Mouse (Mus musculus) kidney, postnatal 36 days (tissue): ENCODE measurements around the gene Npat.
A peak's percentile ranks its signal among the peaks of the same experiment; 100 is the strongest.

Experiments
- DNase-seq, 2 experiments: peaks; one replicate each; pipeline ENCODE4 v3.0.0; 2021 to 2022; ENCODE audit warnings: mixed read lengths in 2 of 2

The Npat gene

GRCm38 (mm10) chr9:53536558-53537320, at the start of gene Npat, which contains the start of gene Atm:
Gene Npat, plus strand, starts transcription at chr9:53537047.
Gene Atm, minus strand, starts transcription at chr9:53536740.
- DNase-seq = peak; percentile 99

- DNase-seq = no peak
Observed at GRCm38 (mm10) chr9:53508053-53508452, 28.8 kb upstream of the Npat start.

DNA sequence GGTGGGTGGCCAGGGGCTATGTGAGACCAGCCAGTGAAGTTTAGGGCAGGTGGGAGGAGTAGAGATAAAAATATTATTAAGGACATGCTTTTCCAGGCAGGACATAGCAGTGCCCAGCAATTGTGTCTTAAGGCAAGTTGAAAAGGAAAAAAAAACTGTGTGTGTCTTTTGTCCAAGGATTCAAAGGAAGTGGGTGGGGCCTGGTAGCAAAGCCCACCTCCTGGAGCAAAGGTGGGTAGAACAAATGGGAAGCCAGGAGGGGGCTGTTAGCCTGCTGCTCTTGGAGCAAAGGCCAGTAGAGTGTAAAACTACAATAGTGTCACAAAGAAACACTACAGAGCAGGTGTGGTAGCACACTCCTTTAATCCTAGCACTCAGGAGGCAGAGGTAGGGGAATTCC, 22.8 kb upstream of the Npat start:
- no peak for DNase-seq

DNA sequence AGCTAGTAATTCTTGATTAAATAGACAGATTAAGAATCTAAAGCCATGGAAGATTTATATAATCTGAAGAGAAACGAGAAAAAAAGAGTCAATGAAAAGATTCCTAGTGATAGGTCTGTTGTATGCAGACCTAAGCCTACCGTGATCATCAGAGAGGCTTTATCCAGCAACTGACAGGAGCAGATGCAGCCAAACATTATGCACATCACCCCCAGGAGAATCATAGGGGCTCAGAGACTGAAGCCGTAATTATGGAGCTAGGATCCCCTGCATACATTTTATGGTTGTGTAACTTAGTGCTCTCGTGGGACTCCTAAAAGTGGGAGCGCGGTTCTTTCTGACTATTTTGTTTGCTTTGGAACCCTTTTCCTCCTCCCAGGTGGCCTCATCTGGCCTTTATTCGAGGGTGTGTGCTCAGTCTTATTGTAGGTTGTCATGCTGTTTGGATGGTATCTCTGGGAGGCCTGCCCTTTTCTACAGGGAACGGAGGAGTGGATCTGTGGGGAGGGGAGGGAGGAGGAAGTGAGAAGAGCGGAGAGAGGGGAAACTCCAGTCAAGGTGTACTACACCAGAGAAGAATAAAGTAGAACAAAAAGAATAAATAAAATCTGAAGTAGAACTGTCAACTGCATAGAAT, 19.4 kb upstream of the Npat start:
- DNase-seq = no peak

GRCm38 (mm10) chr9:53535416-53536320, 1.2 kb upstream of the Npat start:
- DNase-seq = peak; percentile 37 to 57

DNA sequence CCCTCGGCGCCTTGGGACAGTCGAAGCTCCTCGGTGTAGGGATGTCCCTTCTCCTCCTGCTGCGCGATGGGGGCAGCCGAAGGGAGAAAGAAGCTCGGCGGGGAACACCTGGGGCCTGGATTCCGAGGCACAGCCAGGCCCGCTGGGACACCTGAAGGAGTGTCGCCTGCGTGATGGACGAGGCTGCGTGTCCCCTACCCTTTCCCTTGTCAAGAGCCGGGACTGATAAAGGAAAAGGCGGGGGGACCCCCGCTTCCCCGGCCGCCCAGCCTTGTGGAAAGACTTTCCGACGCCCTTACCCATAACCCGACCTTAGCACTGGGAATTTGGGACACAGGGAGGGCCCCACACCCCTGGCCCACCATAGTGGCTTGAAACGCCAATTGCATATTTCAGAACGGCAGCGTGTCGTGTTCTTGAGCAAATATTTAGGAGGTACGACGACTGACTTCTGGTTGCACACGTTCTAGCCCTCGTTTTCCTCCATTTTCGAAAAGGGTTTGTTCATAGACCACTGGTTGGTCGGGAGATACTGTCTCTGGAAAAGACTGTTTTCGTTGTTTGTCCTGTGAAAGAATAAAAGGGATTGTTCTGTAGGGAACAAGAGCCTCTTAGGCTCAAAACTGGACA, 604 bp downstream of the Npat start:
- peak; percentile 3 to 39 for DNase-seq

DNA sequence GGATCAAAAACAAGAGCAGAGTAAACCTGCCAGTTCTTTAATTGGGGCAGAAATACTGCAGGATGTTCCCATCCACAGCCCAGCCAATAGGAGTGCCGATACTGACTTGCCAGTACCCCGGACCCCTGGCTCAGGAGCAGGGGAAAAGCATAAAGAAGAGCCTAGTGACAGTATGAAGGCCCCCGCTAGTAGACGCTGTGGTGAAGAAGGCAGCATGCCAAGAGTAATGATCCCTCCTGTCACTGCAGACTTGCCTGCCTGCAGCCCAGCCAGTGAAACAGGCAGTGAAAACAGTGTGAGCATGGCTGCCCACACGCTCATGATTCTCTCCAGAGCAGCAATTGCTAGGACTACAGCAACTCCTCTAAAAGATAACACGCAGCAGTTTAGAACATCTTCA, 33.8 kb downstream of the Npat start:
- no peak for DNase-seq

GRCm38 (mm10) chr9:53572516-53573307, 35.9 kb downstream of the Npat start:
- no peak for DNase-seq

DNA sequence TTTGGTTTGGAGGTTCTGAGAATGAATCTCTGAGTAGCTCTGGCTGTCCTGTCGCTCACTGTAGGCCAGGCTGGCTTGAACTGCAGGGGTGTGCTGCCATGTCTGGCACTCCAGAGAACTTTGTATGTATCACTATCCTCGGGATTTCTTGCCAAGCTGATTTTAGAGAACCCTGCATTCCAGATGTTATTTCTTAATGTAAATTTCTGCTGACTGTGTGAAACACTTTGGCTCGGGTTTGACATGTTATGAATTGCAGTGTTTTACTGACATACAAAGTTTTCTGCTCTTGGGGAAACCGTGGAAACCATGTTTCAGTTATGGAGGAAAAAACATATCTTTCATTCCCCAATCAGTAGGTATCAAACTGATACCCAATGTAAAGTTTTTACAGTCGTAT, 38.9 kb downstream of the Npat start:
- DNase-seq = no peak

- no peak for DNase-seq
Observed at GRCm38 (mm10) chr9:53581870-53582269, 45.0 kb downstream of the Npat start.

- peak; percentile 78 to 91 for DNase-seq
Observed at GRCm38 (mm10) chr9:53594764-53595163, 57.9 kb downstream of the Npat start.

DNA sequence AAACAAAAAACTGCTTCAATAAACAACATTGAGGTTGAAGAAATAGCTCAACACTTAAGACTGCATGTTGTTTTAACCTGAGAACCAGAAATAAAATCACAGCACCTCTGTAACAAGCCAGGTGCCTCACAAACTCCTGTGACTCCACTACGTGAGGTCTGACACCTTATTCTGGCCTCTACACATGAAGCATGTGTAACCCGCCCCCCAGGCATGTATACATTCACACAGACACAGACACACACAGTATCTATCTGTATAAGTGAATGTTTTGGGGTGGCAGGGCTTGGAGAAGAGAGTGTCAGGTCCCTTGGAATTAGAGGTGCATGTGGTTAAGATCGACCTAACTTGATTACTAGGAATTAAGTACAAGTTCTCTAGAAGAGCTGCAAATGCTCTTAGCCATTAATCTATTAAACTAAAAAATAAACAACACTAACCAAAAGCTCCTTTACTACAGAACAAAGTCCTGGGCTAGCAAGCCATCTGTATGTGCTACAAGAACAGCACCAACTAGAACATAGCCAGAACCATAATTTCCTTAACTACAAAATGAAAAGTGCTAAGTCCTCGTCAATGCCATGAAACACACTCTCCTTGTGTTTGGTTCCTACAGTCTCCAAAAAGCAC, 60.2 kb downstream of the Npat start:
- no peak for DNase-seq

- DNase-seq = peak; percentile 68 to 71
Observed at GRCm38 (mm10) chr9:53598631-53599030, 61.8 kb downstream of the Npat start.

GRCm38 (mm10) chr9:53601541-53601940, 64.7 kb downstream of the Npat start:
- DNase-seq = peak in 1 of 2 experiments; percentile 51

GRCm38 (mm10) chr9:53603384-53603783, 66.5 kb downstream of the Npat start:
- DNase-seq = peak in 1 of 2 experiments; percentile 42

- no peak for DNase-seq
Observed at GRCm38 (mm10) chr9:53603849-53604248, 67.0 kb downstream of the Npat start.

DNA sequence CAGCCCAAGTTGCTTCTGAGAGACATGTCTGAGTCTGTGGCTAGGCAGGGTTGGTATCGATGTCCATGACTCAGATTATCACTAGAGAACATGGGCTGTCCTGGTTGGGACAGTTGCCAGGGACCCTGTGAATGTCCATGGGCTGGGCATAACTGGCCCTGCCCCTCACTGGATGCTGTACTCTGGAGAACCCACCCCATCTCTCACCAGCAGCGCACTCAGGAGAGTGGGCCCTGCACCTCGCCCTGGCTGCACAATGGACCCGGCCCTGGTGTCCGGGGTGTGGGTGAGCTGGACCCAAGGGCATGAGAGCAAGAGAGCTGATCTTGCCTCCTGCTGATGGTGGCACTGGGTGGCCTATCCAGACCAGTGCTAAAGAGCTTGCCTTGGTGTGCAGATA, 68.1 kb downstream of the Npat start:
- peak in 1 of 2 experiments; percentile 26 for DNase-seq

DNA sequence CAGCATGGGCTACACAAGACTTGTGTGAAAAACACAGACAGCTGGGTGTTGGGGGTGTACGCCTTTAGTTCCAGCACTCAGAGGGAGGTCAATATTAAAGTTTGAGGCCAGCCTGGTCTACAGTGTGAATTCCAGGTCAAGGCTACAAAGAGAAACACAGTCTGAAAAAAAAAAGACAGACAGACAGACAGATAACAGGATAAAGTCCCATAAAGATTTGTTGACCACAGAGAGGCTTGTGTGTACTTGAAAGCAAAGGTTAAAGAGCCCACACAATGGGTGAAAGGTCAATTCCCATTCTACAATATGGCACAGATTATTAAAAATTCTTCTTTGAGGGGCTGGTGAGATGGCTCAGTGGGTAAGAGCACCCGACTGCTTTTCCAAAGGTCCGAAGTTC, 70.3 kb downstream of the Npat start:
- no peak for DNase-seq

DNA sequence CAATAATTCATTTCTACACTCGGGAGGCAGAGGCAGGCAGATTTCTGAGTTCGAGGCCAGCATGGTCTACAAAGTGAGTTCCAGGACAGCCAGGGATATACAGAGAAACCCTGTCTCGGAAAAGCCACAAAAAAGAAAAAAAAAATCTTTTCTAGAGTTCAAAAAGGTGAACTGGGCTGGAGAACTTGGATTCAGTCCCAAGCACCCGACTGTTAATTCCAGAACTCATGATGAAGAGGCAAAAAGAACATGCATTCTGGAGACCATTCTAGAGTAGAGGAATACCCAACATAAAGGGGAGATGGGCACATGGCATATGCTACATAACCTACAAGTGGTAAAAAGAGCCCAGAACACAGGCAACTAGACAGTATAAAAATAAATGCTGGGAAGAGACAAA, 71.0 kb downstream of the Npat start:
- DNase-seq = peak in 1 of 2 experiments; percentile 42

- DNase-seq = peak; percentile 19 to 26
Observed at GRCm38 (mm10) chr9:53609306-53609967, 72.6 kb downstream of the Npat start.
